Mouse (Mus musculus) left cerebral cortex, adult 9 months (tissue): ENCODE measurements at regions not wholly inside any gene's neighbourhood (a gene's known extent, or its start where the extent isn't known, plus 50 kb on each side); places are given as distances from the start of the nearest gene placed in this dataset.
A peak's percentile ranks its signal among the peaks of the same experiment; 100 is the strongest.

ENCODE experiments used
- DNase-seq, 2 experiments: peaks; one replicate each; pipeline ENCODE4 v3.0.0; 2022; ENCODE audit warnings: low spot score in 2 of 2

DNA sequence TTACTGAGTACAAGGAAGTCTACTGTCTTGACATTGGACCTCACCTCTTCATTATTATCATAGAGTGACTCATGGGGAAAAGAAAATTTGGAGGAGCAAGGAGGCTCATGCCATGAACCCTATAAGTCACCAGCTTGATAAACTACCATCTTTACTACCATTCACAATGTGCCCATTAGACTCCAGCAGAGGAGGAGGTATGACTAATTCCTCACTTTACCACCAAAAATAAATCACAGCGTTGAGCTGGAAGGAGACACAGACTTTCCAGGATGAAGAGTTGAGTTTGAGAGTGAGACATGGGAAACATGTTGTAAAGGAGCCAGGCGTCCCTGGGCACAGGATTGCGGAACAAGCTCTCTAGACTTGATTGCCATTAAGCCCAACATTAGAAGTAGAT lies 195.0 kb upstream of the Mctp2 start:
- peak in 1 of 2 experiments; percentile 5 for DNase-seq

DNA sequence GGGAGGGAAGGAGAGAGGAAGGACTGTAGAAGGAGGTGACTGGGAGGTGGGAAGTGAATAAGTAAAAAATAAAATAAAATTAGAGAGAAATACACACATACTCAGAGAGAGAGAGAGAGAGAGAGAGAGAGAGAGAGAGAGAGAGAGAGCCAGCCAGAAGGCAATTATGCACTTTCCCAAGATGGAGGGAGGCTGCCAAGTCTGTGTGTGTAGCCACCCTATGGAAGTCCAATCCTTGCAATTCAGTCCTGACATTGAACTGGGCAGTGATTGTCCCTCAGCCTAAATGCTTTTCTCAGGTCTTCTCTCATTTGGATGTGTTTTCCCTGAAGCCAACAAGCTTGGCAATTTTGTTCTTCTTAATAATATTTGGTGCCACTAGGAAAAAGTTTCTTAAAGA lies 197.3 kb upstream of the Mctp2 start:
- no peak for DNase-seq

DNA sequence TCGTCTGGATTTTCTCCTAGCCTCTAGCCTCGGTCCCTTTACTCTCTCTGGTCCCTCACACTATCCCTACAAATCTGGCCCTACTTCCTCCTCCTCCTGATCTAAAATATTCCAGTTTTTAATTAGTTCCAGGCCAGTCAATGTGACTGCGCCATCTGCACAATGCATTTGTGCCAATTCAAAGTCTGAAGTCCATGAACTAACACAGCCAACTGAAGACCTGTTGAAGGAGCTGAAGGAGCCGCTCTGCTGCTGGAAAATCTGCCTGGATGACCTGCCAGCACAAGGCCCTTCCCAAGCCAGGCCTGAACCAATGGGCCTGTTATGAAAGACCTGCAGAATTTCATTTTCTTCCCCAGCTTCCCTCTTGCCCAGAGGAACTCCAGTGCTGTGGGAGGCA lies 197.9 kb upstream of the Mctp2 start:
- no peak for DNase-seq

DNA sequence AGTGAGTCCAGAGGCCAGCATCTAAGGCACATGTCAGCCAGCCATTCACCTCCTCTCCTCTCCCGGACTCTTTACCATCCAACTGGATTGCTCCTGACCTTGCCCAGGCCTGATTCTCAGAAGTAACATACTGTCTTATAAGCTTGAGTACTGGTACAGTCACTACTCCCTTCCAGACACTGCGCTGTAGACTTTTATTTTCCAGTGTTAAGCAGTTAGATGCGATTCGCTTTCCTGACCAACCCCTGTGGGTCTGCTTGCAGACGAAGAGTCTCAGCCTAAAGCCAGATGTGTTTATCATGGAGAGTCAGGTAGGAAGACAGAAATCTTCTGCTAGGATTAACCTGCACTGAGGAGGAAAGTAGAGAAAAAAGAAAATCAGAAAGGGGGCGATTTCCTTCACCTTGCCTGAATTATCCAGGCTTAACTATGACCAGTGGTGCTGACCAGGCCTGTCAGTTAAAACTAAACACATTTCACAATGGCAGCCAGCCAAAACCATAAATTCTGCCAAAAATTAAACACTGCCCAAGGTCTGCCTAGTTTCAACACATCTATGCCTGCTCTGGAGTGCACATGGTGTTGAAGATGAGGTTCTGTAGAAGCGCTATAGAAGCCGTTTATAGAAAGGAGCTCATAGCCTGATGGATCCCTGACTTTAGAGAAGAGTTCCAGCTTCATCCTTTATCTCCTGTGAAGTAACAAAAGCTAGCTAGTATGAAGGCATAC lies 199.5 kb upstream of the Mctp2 start:
- DNase-seq = no peak

DNA sequence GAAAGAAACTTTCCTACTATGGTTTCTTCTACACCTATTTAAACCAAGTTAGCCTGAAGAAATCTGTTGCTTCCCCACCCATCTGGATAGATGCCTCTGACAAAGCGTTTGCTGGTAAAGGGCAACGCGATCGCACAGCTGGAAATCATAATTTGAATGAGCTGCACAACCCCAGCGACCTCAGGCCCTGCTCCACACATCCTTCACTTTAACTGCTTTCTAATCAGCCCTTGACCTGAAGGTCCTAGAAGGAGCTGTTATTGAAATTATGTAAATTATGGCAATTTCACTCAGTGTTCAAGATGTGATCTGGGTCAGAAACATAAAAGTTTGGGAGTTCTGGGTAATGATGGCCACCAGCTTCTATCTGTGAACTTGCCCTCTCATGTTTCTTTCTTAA lies 201.5 kb upstream of the Mctp2 start:
- no peak for DNase-seq

DNA sequence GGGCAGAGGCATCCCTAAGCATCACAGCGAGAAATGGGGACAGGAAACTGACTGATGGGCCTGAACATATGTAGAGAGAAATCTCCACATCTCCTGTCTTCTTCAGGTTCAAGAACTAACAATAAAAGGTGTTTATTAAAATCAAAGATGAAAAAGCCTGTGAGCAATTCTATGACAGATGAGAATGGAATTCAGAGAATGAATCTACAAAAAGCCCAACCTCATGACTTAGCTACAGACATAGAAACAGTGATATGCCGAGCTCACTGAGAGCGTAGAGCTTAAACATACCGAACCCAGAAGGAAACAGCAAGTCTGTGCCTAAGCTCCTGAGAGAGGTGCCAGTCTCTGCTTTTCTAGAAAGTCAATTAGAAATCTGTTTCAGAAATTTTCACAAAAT lies 203.7 kb upstream of the Mctp2 start:
- DNase-seq = no peak

DNA sequence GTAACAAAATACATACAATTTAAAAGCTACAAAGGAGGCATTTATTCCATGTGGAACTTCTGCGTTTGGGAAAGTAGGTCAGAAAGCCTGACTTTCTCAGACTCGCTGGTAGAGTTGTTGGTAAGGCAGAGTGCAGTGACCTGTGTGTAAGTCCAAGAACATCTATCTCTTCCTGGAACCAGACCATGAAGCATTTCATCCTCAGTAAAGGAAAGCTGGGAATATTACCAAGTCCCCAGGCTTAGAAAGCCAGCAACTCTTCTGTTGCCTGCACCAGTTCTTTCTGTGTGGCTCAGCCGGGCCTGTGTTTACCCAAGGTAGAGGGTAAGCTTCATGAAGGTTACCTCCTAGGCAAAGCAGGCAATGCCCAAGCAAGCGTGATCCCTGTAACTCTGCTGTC lies 207.0 kb upstream of the Mctp2 start:
- no peak for DNase-seq

DNA sequence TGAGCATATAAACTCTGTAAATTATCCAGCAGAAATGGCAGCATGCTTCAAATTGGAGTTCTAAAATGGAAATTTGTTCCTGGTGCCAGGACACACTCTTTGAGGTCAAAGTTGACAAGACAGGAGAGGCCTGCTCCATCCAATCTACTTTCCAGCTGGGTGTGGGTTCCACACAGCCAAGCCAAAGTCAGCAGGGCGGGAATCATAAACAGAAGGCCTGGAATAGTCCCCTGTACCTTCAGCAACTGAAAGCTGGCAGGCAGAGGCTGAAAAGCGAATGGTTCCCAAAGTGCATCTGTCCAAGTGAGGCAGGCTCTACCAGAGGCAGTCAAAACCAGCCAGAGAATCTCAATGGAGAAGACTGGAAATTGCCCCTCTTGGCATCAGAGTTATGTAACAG lies 208.4 kb upstream of the Mctp2 start:
- no peak for DNase-seq

DNA sequence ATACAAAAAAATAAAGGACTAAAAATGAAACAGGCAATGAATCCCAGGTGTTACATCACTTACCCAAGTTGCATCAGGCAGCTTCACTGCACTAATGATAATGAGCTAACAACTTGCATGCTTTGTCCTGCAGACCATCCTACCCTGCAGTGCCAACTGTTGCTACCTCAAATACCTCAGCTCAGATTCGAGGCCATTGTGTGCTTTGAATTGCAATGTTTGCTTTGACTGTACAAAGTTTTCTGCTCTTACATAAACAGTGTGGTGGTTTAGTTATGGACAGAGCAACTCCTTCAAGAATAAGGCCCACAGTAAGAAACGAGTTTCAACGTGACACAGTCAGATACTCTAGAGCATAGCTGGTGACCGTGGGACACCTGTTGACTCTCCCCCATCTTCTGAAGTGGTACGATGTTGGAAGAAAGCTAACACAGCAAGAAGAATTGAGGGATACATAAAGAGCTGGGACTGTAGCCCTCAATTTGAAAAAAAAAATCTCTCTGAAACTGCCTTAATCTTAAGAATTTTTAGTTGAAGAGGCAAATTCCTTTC lies 212.1 kb upstream of the Mctp2 start:
- no peak for DNase-seq

DNA sequence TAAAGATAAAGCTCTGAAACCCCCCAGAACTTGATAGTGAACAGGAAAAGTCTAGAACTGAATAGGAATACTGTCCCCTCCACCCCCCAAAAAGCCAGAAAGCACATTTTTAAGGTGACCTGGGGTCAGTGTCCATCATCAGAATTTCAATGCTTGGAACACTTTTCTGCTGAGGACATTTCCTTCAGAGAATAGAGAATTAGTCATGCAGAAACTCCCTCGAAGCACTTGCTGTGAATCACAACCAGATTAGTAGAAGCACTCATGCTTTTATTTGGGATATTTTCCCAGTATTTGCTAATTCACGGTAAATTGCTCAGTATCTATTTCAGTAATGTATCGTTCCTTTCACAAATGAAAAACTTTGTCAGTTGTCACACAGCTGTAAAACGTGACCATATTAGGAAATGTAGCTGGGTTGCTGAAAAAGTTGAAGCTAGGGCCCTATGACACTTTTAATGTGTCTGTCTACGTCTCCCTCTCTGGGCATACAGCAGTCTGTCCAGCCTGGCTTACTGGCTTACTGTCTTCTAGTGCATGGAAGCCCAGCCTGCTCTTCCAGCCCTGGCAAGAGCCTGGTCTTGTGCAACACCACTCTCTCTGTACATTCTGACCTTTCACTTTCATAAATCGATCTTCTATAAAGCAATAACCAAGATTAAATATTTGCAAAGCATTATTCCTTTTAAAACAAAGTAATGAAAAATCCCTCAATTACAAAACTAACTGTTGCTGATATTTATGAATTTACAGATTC lies 213.1 kb upstream of the Mctp2 start:
- DNase-seq = no peak

DNA sequence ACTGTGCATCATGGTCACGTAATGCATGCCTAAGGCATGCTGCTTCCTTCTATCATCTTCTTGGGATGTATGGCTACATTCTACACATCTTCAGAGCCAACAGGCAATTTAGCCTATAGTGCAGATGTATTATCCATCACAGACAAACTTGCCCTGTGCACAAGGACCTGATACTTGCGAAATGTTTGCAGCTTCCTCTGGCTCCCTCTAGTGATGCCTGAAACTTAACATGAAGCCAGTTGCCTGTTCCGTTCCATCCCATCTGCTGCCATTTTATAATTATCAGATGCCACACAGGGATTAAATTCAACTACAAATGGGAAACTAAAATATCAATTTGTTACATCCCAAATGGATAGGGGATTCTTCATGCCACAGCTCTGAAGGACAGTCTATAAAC lies 222.5 kb upstream of the Mctp2 start:
- DNase-seq = no peak

DNA sequence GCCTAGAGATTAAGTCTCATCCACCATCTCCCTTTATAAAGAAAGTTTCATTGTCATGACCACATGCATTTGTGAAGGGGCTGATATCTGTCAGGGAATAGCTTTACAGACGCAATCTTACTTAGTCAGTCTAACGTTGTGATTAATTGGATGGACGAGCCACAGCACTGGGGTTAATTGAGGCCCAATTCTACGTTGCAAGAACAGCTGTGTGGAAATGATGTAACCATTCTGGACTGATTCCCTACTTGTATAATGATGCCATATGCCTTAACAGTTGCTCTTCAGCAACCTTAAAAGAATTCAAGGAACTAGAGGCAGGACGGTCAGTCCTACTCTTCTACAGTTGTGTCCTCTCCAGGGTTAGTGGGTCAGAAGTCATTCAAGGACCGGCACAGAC lies 231.9 kb upstream of the Mctp2 start:
- DNase-seq = no peak

DNA sequence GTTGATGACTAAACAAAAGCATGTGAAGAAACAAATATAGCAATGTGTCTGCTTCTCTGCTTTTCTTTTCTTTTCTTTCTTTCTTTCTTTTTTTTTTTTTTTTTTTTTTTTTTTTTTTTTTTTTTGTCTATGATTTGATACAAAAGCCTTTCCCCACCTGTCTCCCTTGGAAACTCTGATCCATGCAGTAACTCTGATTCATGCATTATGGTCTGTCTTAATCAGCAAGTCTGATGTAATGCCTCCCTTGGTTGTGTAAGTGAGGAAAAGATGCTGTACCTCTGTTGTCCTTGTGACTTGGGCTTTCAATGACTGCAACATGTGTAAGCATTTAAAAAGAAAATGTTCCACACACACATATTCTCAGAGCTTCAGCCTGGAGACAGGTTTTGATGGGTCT lies 233.5 kb upstream of the Mctp2 start:
- DNase-seq = no peak

DNA sequence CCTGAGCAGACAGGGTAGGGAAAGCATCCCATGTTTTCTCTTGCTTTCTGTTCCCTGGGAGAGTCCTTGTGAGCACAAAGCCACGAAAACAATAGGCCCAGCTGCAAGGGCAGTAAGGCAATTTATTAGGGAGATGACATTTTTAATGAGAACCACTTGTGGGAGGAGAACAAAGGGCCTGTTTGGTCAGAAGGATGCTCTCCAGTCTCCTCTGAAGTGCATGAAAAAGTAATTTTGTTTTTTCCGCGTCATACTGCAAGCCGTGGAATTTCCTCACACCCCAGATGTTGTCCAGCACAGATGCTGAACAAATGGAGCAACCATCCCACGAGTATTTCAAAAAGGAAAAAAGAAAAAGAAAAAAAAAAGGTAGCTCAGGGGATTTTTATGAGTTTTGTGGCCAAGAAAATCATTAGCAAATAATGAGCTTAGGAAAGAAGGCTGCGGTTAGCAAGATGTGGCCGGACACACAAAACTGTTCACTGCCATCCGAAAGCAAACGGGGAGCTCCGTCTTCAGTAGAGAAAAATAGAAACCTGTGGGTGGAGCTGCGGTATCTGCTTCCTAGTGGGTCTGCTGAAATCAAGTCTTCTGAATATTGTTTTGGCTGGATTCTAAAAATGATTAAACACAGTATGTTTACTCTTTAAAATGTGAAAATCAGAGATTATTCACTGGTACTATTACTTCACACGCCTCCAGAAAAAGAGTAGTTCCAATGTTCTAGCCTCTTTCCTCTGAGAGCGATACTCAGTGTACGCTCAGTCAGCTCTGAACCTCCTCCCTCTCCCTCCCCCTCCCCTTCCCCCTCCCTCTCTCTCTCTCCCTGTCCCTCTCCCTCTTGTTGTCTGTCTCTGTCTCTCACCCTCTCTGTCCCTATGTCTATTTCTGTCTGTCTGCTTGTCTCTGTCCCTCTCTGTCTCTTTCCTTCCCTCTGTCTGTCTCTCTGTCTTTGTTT lies 235.4 kb upstream of the Mctp2 start:
- DNase-seq = peak in 1 of 2 experiments; percentile 8

DNA sequence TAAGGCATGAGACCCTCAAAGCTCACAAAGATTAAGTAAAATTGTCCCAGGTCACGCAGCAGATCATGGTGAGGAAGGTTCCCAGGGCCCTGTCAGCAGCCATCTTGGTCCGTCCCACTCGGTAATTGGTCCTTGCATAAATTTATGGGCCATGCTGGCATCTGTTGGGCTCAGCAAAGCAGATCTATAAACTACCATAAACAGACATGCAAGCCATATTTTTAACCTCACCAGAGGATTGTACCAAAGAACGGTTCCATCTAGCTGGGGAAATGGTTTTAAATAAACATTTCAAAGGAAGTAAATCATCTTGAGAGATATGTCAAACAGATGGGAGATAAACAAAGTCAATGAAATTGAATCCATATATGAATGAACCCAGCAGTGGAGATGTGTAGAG lies 237.1 kb upstream of the Mctp2 start:
- no peak for DNase-seq

DNA sequence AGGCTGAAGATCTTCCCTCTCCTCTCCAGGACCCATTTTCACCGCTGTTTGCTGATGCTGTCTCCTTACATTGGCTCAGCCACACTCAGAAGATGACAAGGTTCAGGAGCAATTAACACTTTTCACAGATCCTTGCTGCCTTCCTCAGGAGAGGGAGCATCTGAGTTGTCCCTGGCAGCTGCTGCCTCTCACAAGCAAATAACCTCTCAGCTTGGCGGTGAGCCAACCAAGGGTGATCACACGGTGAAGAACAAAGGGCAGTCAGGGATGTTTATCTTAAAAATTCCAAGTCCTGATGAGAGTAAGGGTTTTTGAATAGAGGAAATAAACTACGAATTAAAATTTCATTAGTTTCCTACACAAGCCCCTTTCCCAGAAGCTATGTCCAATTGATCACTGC lies 237.5 kb upstream of the Mctp2 start:
- DNase-seq = no peak

DNA sequence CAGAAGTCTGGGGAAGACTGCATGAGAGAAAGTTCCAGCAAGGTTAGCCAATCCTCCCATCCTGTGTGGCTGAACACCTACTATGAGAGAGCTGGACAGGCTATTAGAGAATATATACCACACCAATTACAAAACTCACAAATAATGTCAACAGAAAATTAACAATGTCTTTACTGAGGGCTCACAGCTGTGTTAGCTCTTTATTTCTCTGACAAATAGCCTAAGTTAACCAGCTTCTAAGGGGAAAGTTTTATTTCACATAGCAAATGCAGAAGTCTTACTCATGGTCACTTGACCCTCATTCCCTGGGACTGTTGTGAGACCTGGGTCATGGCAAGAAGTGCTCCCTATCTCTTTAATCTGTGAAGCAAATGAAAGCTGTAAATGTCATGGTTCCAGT lies 261.0 kb upstream of the Mctp2 start:
- DNase-seq = no peak

DNA sequence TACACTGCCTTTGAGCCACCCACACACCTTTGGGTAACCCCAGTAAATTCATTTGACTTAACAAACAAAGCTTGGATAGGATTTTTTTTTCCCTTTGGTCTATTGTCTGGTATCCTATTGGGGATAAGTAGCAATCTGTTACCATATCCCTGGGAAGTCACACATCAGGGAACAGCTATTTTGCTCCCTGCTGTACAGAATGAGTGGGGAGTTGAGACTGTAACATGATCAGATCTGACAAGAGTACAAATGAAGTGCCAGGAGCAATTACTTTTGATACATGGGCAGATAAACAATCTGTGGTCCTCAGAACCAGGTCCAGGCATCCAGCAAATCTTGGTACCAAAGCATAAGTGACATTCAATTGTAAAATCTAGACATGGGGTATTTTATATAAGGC lies 262.8 kb upstream of the Mctp2 start:
- DNase-seq = no peak

DNA sequence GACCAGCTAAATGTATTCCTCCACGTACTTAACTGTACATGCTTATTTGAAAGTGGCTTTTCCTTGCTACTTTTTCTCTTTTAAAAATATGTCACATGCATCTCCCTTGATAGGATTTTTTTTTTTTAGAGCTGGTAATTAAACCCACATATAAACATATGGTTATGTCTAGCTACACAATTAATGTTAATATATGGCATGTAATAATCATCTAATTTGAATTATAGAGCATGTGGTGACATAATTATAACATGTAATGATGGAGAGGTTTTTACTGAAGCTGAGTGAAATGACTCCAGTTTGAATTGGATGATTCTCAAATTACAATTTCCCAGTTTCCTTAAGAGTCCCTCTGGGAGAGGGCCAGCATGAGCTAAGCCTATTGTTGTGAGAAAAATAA lies 267.9 kb upstream of the Mctp2 start:
- no peak for DNase-seq

DNA sequence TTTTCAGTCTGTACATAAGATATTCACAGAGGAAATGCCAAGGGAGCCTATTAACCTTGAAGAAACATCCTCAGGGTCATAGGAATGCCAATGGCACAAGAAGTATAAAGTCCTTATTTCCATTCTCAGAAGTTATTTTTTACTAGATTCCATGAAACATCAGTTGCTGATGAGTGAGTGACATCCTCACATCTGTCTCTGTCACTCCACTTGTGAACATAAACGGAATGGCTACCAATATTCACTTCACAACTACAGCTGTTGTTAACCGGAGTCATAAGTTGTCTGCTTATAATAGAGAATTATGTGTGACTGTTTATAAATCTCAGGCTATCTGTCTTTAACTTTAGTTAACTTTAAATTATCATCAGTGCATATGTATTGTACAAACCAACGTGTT lies 278.0 kb upstream of the Mctp2 start:
- DNase-seq = no peak

DNA sequence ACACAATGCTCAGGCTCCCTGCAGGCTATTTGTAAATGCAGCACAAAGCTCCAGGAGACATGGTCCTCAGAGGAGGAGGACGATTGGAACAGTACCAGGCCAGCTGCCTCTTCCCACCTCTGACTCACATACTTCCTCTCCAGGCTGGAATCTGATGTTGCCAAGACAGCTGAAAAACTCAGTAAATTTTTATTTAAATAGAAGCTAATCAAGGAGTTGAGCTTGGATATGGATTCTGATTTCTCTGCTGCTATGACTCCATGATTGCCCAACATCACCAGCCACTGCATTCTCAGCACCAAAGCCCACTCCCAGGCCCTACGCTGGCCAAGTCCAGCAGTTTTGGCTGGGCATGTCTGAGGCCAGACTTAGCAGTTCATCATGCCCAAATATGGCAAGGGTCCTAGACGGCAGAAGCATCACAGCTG lies 282.8 kb upstream of the Mctp2 start:
- DNase-seq = peak; percentile 13 to 67
